Mouse (Mus musculus): ENCODE data around the gene Commd1. TPM values are rescaled to one million over a fixed set of nuclear protein-coding genes. Genes with fewer than 3 reads are reported as not detected.

The Commd1 gene
- polyA plus RNA-seq, 1 experiment = 104 TPM

GRCm38 (mm10) chr11:22932167-22932566 lies 50.0 kb downstream of the Commd1 start:
- Histone ChIP-seq H3K27me3 (ENCODE audit: control insufficient read depth, insufficient read depth, low read length, poor library complexity, severe bottlenecking) (no peaks in the 10 kb centered on the region), H3K9me3 (replicated peaks; ENCODE audit: control insufficient read depth, insufficient read depth, low read length, poor library complexity, severe bottlenecking) (no peaks in the 10 kb centered on the region), H3K4me1 (ENCODE audit: control insufficient read depth, insufficient read depth, low read length) (peaks cover 11% of the 10 kb centered on the region), H3K4me3 (ENCODE audit: low read depth, low read length) (no peak overlapping the region), H3K9ac (ENCODE audit: low read depth, poor library complexity, severe bottlenecking) (no peak overlapping the region), H3K36me3 (ENCODE audit: control insufficient read depth, insufficient read depth, low read length, poor library complexity, severe bottlenecking) (no peaks in the 10 kb centered on the region), H3K27ac (ENCODE audit: insufficient read depth, low read length) (no peak overlapping the region)
- TF ChIP-seq CTCF (IDR thresholded peaks at IDR 0.05; ENCODE audit: low read depth, low read length) (no peak), EP300 (IDR thresholded peaks at IDR 0.05; ENCODE audit: insufficient read depth, low read depth, low read length) (no peak), POLR2A (IDR thresholded peaks at IDR 0.05; ENCODE audit: insufficient read depth, low read length) (no peak)

GRCm38 (mm10) chr11:22931320-22931905 lies 50.8 kb downstream of the Commd1 start:
- Histone ChIP-seq H3K9me3 (replicated peaks; ENCODE audit: control insufficient read depth, insufficient read depth, low read length, poor library complexity, severe bottlenecking) (no peaks in the 10 kb centered on the region), H3K4me1 (ENCODE audit: control insufficient read depth, insufficient read depth, low read length) (peaks cover 9% of the 10 kb centered on the region), H3K36me3 (ENCODE audit: control insufficient read depth, insufficient read depth, low read length, poor library complexity, severe bottlenecking) (no peaks in the 10 kb centered on the region), H3K27ac (ENCODE audit: insufficient read depth, low read length) (no peak overlapping the region), H3K4me3 (ENCODE audit: low read depth, low read length) (no peak overlapping the region), H3K27me3 (ENCODE audit: control insufficient read depth, insufficient read depth, low read length, poor library complexity, severe bottlenecking) (no peaks in the 10 kb centered on the region), H3K9ac (ENCODE audit: low read depth, poor library complexity, severe bottlenecking) (no peak overlapping the region)
- no peak for TF ChIP-seq EP300 (IDR thresholded peaks at IDR 0.05; ENCODE audit: insufficient read depth, low read depth, low read length)
- no peak for TF ChIP-seq CTCF (IDR thresholded peaks at IDR 0.05; ENCODE audit: low read depth, low read length)
- TF ChIP-seq POLR2A (IDR thresholded peaks at IDR 0.05; ENCODE audit: insufficient read depth, low read length) = no peak

- Histone ChIP-seq H3K27me3 (ENCODE audit: control insufficient read depth, insufficient read depth, low read length, poor library complexity, severe bottlenecking) (no peaks in the 10 kb centered on the region), H3K36me3 (ENCODE audit: control insufficient read depth, insufficient read depth, low read length, poor library complexity, severe bottlenecking) (no peaks in the 10 kb centered on the region), H3K4me3 (ENCODE audit: low read depth, low read length) (no peak overlapping the region), H3K9me3 (replicated peaks; ENCODE audit: control insufficient read depth, insufficient read depth, low read length, poor library complexity, severe bottlenecking) (no peaks in the 10 kb centered on the region), H3K4me1 (ENCODE audit: control insufficient read depth, insufficient read depth, low read length) (peaks cover 5% of the 10 kb centered on the region), H3K27ac (ENCODE audit: insufficient read depth, low read length) (no peak overlapping the region), H3K9ac (ENCODE audit: low read depth, poor library complexity, severe bottlenecking) (no peak overlapping the region)
- TF ChIP-seq POLR2A (IDR thresholded peaks at IDR 0.05; ENCODE audit: insufficient read depth, low read length) = no peak
- no peak for TF ChIP-seq CTCF (IDR thresholded peaks at IDR 0.05; ENCODE audit: low read depth, low read length)
- TF ChIP-seq EP300 (IDR thresholded peaks at IDR 0.05; ENCODE audit: insufficient read depth, low read depth, low read length) = no peak
These were observed 52.1 kb downstream of the Commd1 start for GRCm38 (mm10) chr11:22930129-22930528.

- no peak overlapping the region for H3K9ac ChIP-seq (ENCODE audit: low read depth, poor library complexity, severe bottlenecking)
- H3K27ac ChIP-seq (ENCODE audit: insufficient read depth, low read length) = no peak overlapping the region
- no peaks in the 10 kb centered on the region for H3K36me3 ChIP-seq (ENCODE audit: control insufficient read depth, insufficient read depth, low read length, poor library complexity, severe bottlenecking)
- H3K4me1 ChIP-seq (ENCODE audit: control insufficient read depth, insufficient read depth, low read length) = peaks cover 4% of the 10 kb centered on the region
- H3K4me3 ChIP-seq (ENCODE audit: low read depth, low read length) = no peak overlapping the region
- H3K27me3 ChIP-seq (ENCODE audit: control insufficient read depth, insufficient read depth, low read length, poor library complexity, severe bottlenecking) = no peaks in the 10 kb centered on the region
- TF ChIP-seq POLR2A (IDR thresholded peaks at IDR 0.05; ENCODE audit: insufficient read depth, low read length) (no peak), CTCF (IDR thresholded peaks at IDR 0.05; ENCODE audit: low read depth, low read length) (no peak), EP300 (IDR thresholded peaks at IDR 0.05; ENCODE audit: insufficient read depth, low read depth, low read length) (no peak)
- no peaks in the 10 kb centered on the region for H3K9me3 ChIP-seq (replicated peaks; ENCODE audit: control insufficient read depth, insufficient read depth, low read length, poor library complexity, severe bottlenecking)
These were observed 53.5 kb downstream of the Commd1 start for GRCm38 (mm10) chr11:22928586-22929169.

- Histone ChIP-seq H3K27me3 (ENCODE audit: control insufficient read depth, insufficient read depth, low read length, poor library complexity, severe bottlenecking) (no peaks in the 10 kb centered on the region), H3K4me3 (ENCODE audit: low read depth, low read length) (no peak overlapping the region), H3K27ac (ENCODE audit: insufficient read depth, low read length) (no peak overlapping the region), H3K9me3 (replicated peaks; ENCODE audit: control insufficient read depth, insufficient read depth, low read length, poor library complexity, severe bottlenecking) (no peaks in the 10 kb centered on the region), H3K36me3 (ENCODE audit: control insufficient read depth, insufficient read depth, low read length, poor library complexity, severe bottlenecking) (no peaks in the 10 kb centered on the region), H3K4me1 (ENCODE audit: control insufficient read depth, insufficient read depth, low read length) (no peaks in the 10 kb centered on the region), H3K9ac (ENCODE audit: low read depth, poor library complexity, severe bottlenecking) (no peak overlapping the region)
- TF ChIP-seq EP300 (IDR thresholded peaks at IDR 0.05; ENCODE audit: insufficient read depth, low read depth, low read length) (no peak), POLR2A (IDR thresholded peaks at IDR 0.05; ENCODE audit: insufficient read depth, low read length) (no peak), CTCF (IDR thresholded peaks at IDR 0.05; ENCODE audit: low read depth, low read length) (no peak)
These were observed 58.6 kb downstream of the Commd1 start for GRCm38 (mm10) chr11:22923606-22924005.

- H3K4me3 ChIP-seq (ENCODE audit: low read depth, low read length) = no peak overlapping the region
- H3K9me3 ChIP-seq (replicated peaks; ENCODE audit: control insufficient read depth, insufficient read depth, low read length, poor library complexity, severe bottlenecking) = no peaks in the 10 kb centered on the region
- no peak overlapping the region for H3K9ac ChIP-seq (ENCODE audit: low read depth, poor library complexity, severe bottlenecking)
- H3K36me3 ChIP-seq (ENCODE audit: control insufficient read depth, insufficient read depth, low read length, poor library complexity, severe bottlenecking) = no peaks in the 10 kb centered on the region
- H3K4me1 ChIP-seq (ENCODE audit: control insufficient read depth, insufficient read depth, low read length) = no peaks in the 10 kb centered on the region
- no peak overlapping the region for H3K27ac ChIP-seq (ENCODE audit: insufficient read depth, low read length)
- TF ChIP-seq EP300 (IDR thresholded peaks at IDR 0.05; ENCODE audit: insufficient read depth, low read depth, low read length) (no peak), POLR2A (IDR thresholded peaks at IDR 0.05; ENCODE audit: insufficient read depth, low read length) (no peak), CTCF (IDR thresholded peaks at IDR 0.05; ENCODE audit: low read depth, low read length) (no peak)
- no peaks in the 10 kb centered on the region for H3K27me3 ChIP-seq (ENCODE audit: control insufficient read depth, insufficient read depth, low read length, poor library complexity, severe bottlenecking)
These were observed 59.6 kb downstream of the Commd1 start for GRCm38 (mm10) chr11:22922546-22922945.
